In genomic region chr9:57075681-57076381, GRCm38 (mm10) we compare ENCODE assay signal across 7 mouse cellular contexts. TPM values are rescaled to one million over a fixed set of nuclear protein-coding genes. Genes with fewer than 3 reads are reported as not detected.
DNase-seq lines count a peak whose midpoint lies in the region; ATAC-seq lines count a peak whose summit lies in the region.

No protein-coding gene starts in this region.

- intact Hi-C loops in gastrocnemius, postnatal 36 days (cut with DNase I): loop anchor here (2.0 kb wide), 1 partner anchor 55 kb away; the partner anchor contains the start of gene Man2c1
- intact Hi-C loops in left cerebral cortex, postnatal 25 days (cut with DNase I): loop anchor here (5.0 kb wide), 1 partner anchor 356 kb away; no protein-coding TSS in a partner anchor

- peaks cover 5% of the 10 kb centered on the region for H3K4me1 ChIP-seq in intestine, embryonic 15.5 days (replicated peaks)
- peaks cover 35% of the 10 kb centered on the region for H3K4me1 ChIP-seq in midbrain, embryonic 10.5 days

- peak; percentile 99 for DNase-seq in adrenal gland, adult 2 months
- peak; percentile 93 for DNase-seq in embryo, embryonic 11.5 days (ENCODE audit: low read depth, low spot score)
- DNase-seq in gastrocnemius, postnatal 36 days: peak; percentile 95 to 97
- peak; percentile 97 to 100 for DNase-seq in left cerebral cortex, postnatal 25 days (ENCODE audit: low spot score in 2 of 2)
- DNase-seq in midbrain, embryonic 10.5 days (ENCODE audit: low spot score): peak; percentile 98
- peak; percentile 96 for DNase-seq in right cerebral cortex, postnatal 4 days

- no peaks in the 10 kb centered on the region for H3K9me3 ChIP-seq in intestine, embryonic 15.5 days
- H3K9me3 ChIP-seq in midbrain, embryonic 10.5 days (replicated peaks): no peaks in the 10 kb centered on the region

- H3K4me3 ChIP-seq in intestine, embryonic 15.5 days (replicated peaks): peak overlapping the region; percentile 85
- H3K4me3 ChIP-seq in midbrain, embryonic 10.5 days: peak overlapping the region; percentile 95

- no peaks in the 10 kb centered on the region for H3K36me3 ChIP-seq in intestine, embryonic 15.5 days
- peaks cover 13% of the 10 kb centered on the region; the same call in 1 of the 2 replicates for H3K36me3 ChIP-seq in midbrain, embryonic 10.5 days

- H3K27ac ChIP-seq in intestine, embryonic 15.5 days: peak overlapping the region; percentile 100
- H3K27ac ChIP-seq in midbrain, embryonic 10.5 days (replicated peaks): peak overlapping the region; percentile 95

- peak overlapping the region; percentile 82 for H3K4me2 ChIP-seq in intestine, embryonic 15.5 days (replicated peaks)

- under 1% methylated on average over 43 of the region's 43 CpGs for WGBS in intestine, embryonic 15.5 days
- WGBS in midbrain, embryonic 10.5 days: under 1% methylated on average over 43 of the region's 43 CpGs

- peak; percentile 80 for ATAC-seq in intestine, embryonic 15.5 days

- peak overlapping the region; percentile 33 for H3K9ac ChIP-seq in intestine, embryonic 15.5 days

- no peaks in the 10 kb centered on the region for H3K27me3 ChIP-seq in intestine, embryonic 15.5 days (replicated peaks)
- H3K27me3 ChIP-seq in midbrain, embryonic 10.5 days (ENCODE audit: low read depth, poor library complexity, severe bottlenecking): no peaks in the 10 kb centered on the region

RNA-seq across cellular contexts. Expression of gene Sin3a, which starts 4.0 kb away (rescaled TPM):
- total RNA-seq in adrenal gland, adult 2 months (2021): 10 to 100 TPM; 46.2 to 49.2 TPM
- polyA plus RNA-seq in adrenal gland, adult 2 months (2012; rRNA removed): 71.0 and 101 TPM in 2 replicates
- total RNA-seq in gastrocnemius, postnatal 36 days (2021): 10 to 100 TPM; 14.3 to 21.3 TPM
- 26.0 and 26.4 TPM in 2 replicates for polyA plus RNA-seq in intestine, embryonic 15.5 days (2015; fragmentation: Nextera tagmentation; extraction: Ambion mirVana)
- 10 to 100 TPM; 35.2 to 44.6 TPM for total RNA-seq in left cerebral cortex, postnatal 25 days (2021)
- polyA plus RNA-seq in midbrain, embryonic 10.5 days (2016; fragmentation: Nextera tagmentation; extraction: Ambion mirVana): 51.6 and 56.7 TPM in 2 replicates

RNA-seq across cellular contexts. Expression of gene Man2c1, which starts 54.7 kb away (rescaled TPM):
- 100 to 1,000 TPM in 1 of 2 experiments, 10 to 100 TPM in 1; 93.3 to 141 TPM for total RNA-seq in adrenal gland, adult 2 months (2021)
- 352 and 416 TPM in 2 replicates for polyA plus RNA-seq in adrenal gland, adult 2 months (2012; rRNA removed)
- 10 to 100 TPM; 24.9 to 38.3 TPM for total RNA-seq in gastrocnemius, postnatal 36 days (2021)
- 50.6 and 55.6 TPM in 2 replicates for polyA plus RNA-seq in intestine, embryonic 15.5 days (2015; fragmentation: Nextera tagmentation; extraction: Ambion mirVana)
- total RNA-seq in left cerebral cortex, postnatal 25 days (2021): 100 to 1,000 TPM; 107 to 142 TPM
- 61.1 and 69.7 TPM in 2 replicates for polyA plus RNA-seq in midbrain, embryonic 10.5 days (2016; fragmentation: Nextera tagmentation; extraction: Ambion mirVana)

Comparison
In these comparisons a context has a peak if more than half of its experiments do, and no peak if none do; other contexts are left out.
1. Peak in every context shown above with its lines: DNase-seq, ATAC-seq, H3K4me3 ChIP-seq and H3K27ac ChIP-seq.